In genomic region chr6:116193394-116194393, GRCm38 (mm10) we compare ENCODE assay signal across 8 mouse cellular contexts. TPM values are rescaled to one million over a fixed set of nuclear protein-coding genes. Genes with fewer than 3 reads are reported as not detected.
DNase-seq lines count a peak whose midpoint lies in the region; ATAC-seq lines count a peak whose summit lies in the region.

Tmcc1 (minus strand) TSS chr6:116193486.

- under 1% methylated on average over 62 of the region's 68 CpGs for WGBS in heart, embryonic 14.5 days
- under 1% methylated on average over 67 of the region's 68 CpGs for WGBS in liver, embryonic 13.5 days (ENCODE audit: insufficient replicate concordance)
- 2% methylated on average over 48 of the region's 68 CpGs for WGBS in stomach, embryonic 16.5 days

- peak; percentile 85 for DNase-seq in c-Kit-negative CD71-positive TER-119-positive erythroid progenitor cells, embryonic 14.5 days (ENCODE audit: low read depth, low spot score)
- DNase-seq in fibroblast of lung, adult 2 months (ENCODE audit: low read depth) = peak; percentile 85
- peak; percentile 99 for DNase-seq in kidney, postnatal 14 days
- peak; percentile 96 for DNase-seq in liver, embryonic 13.5 days
- peak; percentile 98 for DNase-seq in neural tube, embryonic 10.5 days (ENCODE audit: extremely low spot score, low spot score)

- no peaks in the 10 kb centered on the region for H3K9me3 ChIP-seq in heart, embryonic 14.5 days (ENCODE audit: control insufficient read depth, low read length)
- no peaks in the 10 kb centered on the region for H3K9me3 ChIP-seq in liver, embryonic 13.5 days (replicated peaks)
- no peaks in the 10 kb centered on the region for H3K9me3 ChIP-seq in stomach, embryonic 16.5 days (replicated peaks; ENCODE audit: control insufficient read depth, low read length)

- H3K36me3 ChIP-seq in heart, embryonic 14.5 days (ENCODE audit: control insufficient read depth, insufficient read depth, low read length) = no peaks in the 10 kb centered on the region
- no peaks in the 10 kb centered on the region for H3K36me3 ChIP-seq in liver, embryonic 13.5 days
- no peaks in the 10 kb centered on the region for H3K36me3 ChIP-seq in stomach, embryonic 16.5 days (ENCODE audit: control insufficient read depth, insufficient read depth, low read length)

- no peaks in the 10 kb centered on the region for H3K27me3 ChIP-seq in heart, embryonic 14.5 days (ENCODE audit: control insufficient read depth, insufficient read depth, low read length)
- no peaks in the 10 kb centered on the region for H3K27me3 ChIP-seq in liver, embryonic 13.5 days
- H3K27me3 ChIP-seq in stomach, embryonic 16.5 days (ENCODE audit: control insufficient read depth, insufficient read depth, low read length) = no peaks in the 10 kb centered on the region

- H3K4me1 ChIP-seq in heart, embryonic 14.5 days (ENCODE audit: control insufficient read depth in 2 of 2, insufficient read depth in 2 of 2, low read length in 2 of 2) = peaks cover 2 to 35% of the 10 kb centered on the region in 2 experiments; a peak in 2 of 4 replicates
- H3K4me1 ChIP-seq in liver, embryonic 13.5 days (replicated peaks) = peaks cover 30% of the 10 kb centered on the region
- peaks cover 18% of the 10 kb centered on the region; the same call in 1 of the 2 replicates for H3K4me1 ChIP-seq in stomach, embryonic 16.5 days (ENCODE audit: control insufficient read depth, insufficient read depth, low read length)

- peak within 1 kb of the TSS; percentile 80 for H3K4me2 ChIP-seq in heart, embryonic 14.5 days (ENCODE audit: low read length)
- H3K4me2 ChIP-seq in liver, embryonic 13.5 days = peak within 1 kb of the TSS; percentile 100
- H3K4me2 ChIP-seq in stomach, embryonic 16.5 days (ENCODE audit: low read depth, low read length) = peak within 1 kb of the TSS; percentile 83

- peak within 1 kb of the TSS; percentile 49 to 85; a peak in 3 of 4 replicates for H3K27ac ChIP-seq in heart, embryonic 14.5 days (replicated peaks in 1 of 2; ENCODE audit: control insufficient read depth in 1 of 2, insufficient read depth in 1 of 2, low read depth in 2 of 2, low read length in 2 of 2)
- H3K27ac ChIP-seq in liver, embryonic 13.5 days = peak within 1 kb of the TSS; percentile 61
- H3K27ac ChIP-seq in stomach, embryonic 16.5 days (ENCODE audit: low read length) = peak within 1 kb of the TSS; percentile 74

- ATAC-seq in CD4-positive, CD25-positive, alpha-beta regulatory T cell, adult 4 months = peak; percentile 87
- peak; percentile 93 for ATAC-seq in heart, embryonic 14.5 days (ENCODE audit: insufficient number of reproducible peaks, insufficient read depth, low FRiP score, low read depth)
- ATAC-seq in liver, embryonic 13.5 days (ENCODE audit: low read depth) = peak; percentile 95
- peak; percentile 95 for ATAC-seq in stomach, embryonic 16.5 days (ENCODE audit: insufficient read depth, low FRiP score)

- H3K9ac ChIP-seq in heart, embryonic 14.5 days (ENCODE audit: low read length) = peak within 1 kb of the TSS; percentile 90
- peak within 1 kb of the TSS; percentile 89 for H3K9ac ChIP-seq in liver, embryonic 13.5 days
- H3K9ac ChIP-seq in stomach, embryonic 16.5 days (ENCODE audit: low read length) = peak within 1 kb of the TSS; percentile 96

- H3K4me3 ChIP-seq in heart, embryonic 14.5 days (ENCODE audit: control insufficient read depth in 1 of 2, insufficient read depth in 1 of 2, low read depth in 1 of 2, low read length in 2 of 2) = peak within 1 kb of the TSS; percentile 76 to 85
- peak within 1 kb of the TSS; percentile 82 for H3K4me3 ChIP-seq in liver, embryonic 13.5 days (replicated peaks)
- peak within 1 kb of the TSS; percentile 83 for H3K4me3 ChIP-seq in stomach, embryonic 16.5 days (replicated peaks; ENCODE audit: low read length)

RNA-seq across cellular contexts. Expression of gene Tmcc1, which starts in this region (rescaled TPM):
- polyA plus RNA-seq in CD4-positive, CD25-positive, alpha-beta regulatory T cell, adult 4 months (2017; shearing (Covaris generic)) = 10 to 100 TPM; 30.4 to 30.8 TPM
- polyA plus RNA-seq in heart, embryonic 14.5 days (2014; fragmentation: Nextera tagmentation; extraction: Ambion mirVana) = 12.6 and 13.5 TPM in 2 replicates
- polyA plus RNA-seq in liver, embryonic 13.5 days (2015; fragmentation: Nextera tagmentation; extraction: Ambion mirVana) = 3.7 and 4.8 TPM in 2 replicates
- 12.3 and 17.7 TPM in 2 replicates for polyA plus RNA-seq in stomach, embryonic 16.5 days (2015; fragmentation: Nextera tagmentation; extraction: Ambion mirVana)

Comparison
In these comparisons a context has a peak if more than half of its experiments do, and no peak if none do; other contexts are left out.
1. Peak in every context shown above with its lines: DNase-seq, ATAC-seq, H3K4me3 ChIP-seq and H3K27ac ChIP-seq.